Mouse (Mus musculus) effector memory CD4-positive, alpha-beta T cell, adult 5 months (primary cell): ENCODE measurements around the gene Olfr578. TPM values are rescaled to one million over a fixed set of nuclear protein-coding genes. Genes with fewer than 3 reads are reported as not detected.

ENCODE experiments used
- polyA plus RNA-seq: library from polyadenylated mRNA; unstranded; fragments of 100-300 nt; shearing (Covaris generic); gene quantifications from one replicate; pipeline ENCODE4 v1.2.1, GENCODE M21; 2017

Olfr578 gene
- polyA plus RNA-seq = not detected

GRCm38 (mm10) chr7:102989224-102989623, at the start of gene Olfr578:
Gene Olfr578, minus strand, starts transcription at chr7:102989324.

GRCm38 (mm10) chr7:103037724-103038123, 48.6 kb upstream of the Olfr578 start, which contains the start of gene Olfr582:
Gene Olfr582, plus strand, starts transcription at chr7:103038024.

GRCm38 (mm10) chr7:102975843-102976242, 13.3 kb downstream of the Olfr578 start, which contains the start of gene Olfr577:
Gene Olfr577, minus strand, starts transcription at chr7:102975943.

GRCm38 (mm10) chr7:102962360-102962759, 26.8 kb downstream of the Olfr578 start, which contains the start of gene Olfr576:
Gene Olfr576, plus strand, starts transcription at chr7:102962660.

GRCm38 (mm10) chr7:102958593-102958992, 30.5 kb downstream of the Olfr578 start, which contains the start of gene Olfr575:
Gene Olfr575, minus strand, starts transcription at chr7:102958775.

GRCm38 (mm10) chr7:102948167-102948566, 41.0 kb downstream of the Olfr578 start, which contains the start of gene Olfr574:
Gene Olfr574, plus strand, starts transcription at chr7:102948467.

GRCm38 (mm10) chr7:102942475-102942874, 46.6 kb downstream of the Olfr578 start, which contains the start of gene Olfr573-ps1:
Gene Olfr573-ps1, minus strand, starts transcription at chr7:102942575.

Other genes with a start within 250 kb of the Olfr578 start
- gene Olfr560, start 230.0 kb downstream of the Olfr578 start, polyA plus RNA-seq = not detected
- gene Olfr78, start 229.9 kb downstream of the Olfr578 start, polyA plus RNA-seq = not detected
- gene Olfr561, start 218.1 kb downstream of the Olfr578 start, polyA plus RNA-seq = not detected
- not detected for gene Olfr564, start 185.8 kb downstream of the Olfr578 start, polyA plus RNA-seq
- gene Olfr566, start 130.6 kb downstream of the Olfr578 start, polyA plus RNA-seq = not detected
- gene Olfr568, start 112.2 kb downstream of the Olfr578 start, polyA plus RNA-seq = not detected
- gene Olfr569, start 98.4 kb downstream of the Olfr578 start, polyA plus RNA-seq = not detected
- not detected for gene Olfr570, start 94.7 kb downstream of the Olfr578 start, polyA plus RNA-seq
- gene Olfr571, start 71.8 kb downstream of the Olfr578 start, polyA plus RNA-seq = not detected
- gene Olfr572, start 64.9 kb downstream of the Olfr578 start, polyA plus RNA-seq = not detected
- gene Olfr573-ps1, start 46.7 kb downstream of the Olfr578 start, polyA plus RNA-seq = not detected
- not detected for gene Olfr574, start 40.9 kb downstream of the Olfr578 start, polyA plus RNA-seq
- gene Olfr575, start 30.5 kb downstream of the Olfr578 start, polyA plus RNA-seq = not detected
- gene Olfr576, start 26.7 kb downstream of the Olfr578 start, polyA plus RNA-seq = not detected
- not detected for gene Olfr577, start 13.4 kb downstream of the Olfr578 start, polyA plus RNA-seq
- not detected for gene Olfr582, start 48.7 kb upstream of the Olfr578 start, polyA plus RNA-seq
- not detected for gene Olfr583, start 62.0 kb upstream of the Olfr578 start, polyA plus RNA-seq
- not detected for gene Olfr584, start 92.6 kb upstream of the Olfr578 start, polyA plus RNA-seq
- not detected for gene Olfr585, start 108.4 kb upstream of the Olfr578 start, polyA plus RNA-seq
- not detected for gene Olfr586, start 136.3 kb upstream of the Olfr578 start, polyA plus RNA-seq
- not detected for gene Olfr588-ps1, start 151.6 kb upstream of the Olfr578 start, polyA plus RNA-seq
- gene Olfr589, start 167.0 kb upstream of the Olfr578 start, polyA plus RNA-seq = not detected
- gene Olfr591, start 189.0 kb upstream of the Olfr578 start, polyA plus RNA-seq = 0.11 TPM
- gene Olfr592, start 195.5 kb upstream of the Olfr578 start, polyA plus RNA-seq = 0.06 TPM
- gene Olfr593, start 222.5 kb upstream of the Olfr578 start, polyA plus RNA-seq = not detected
- 0.12 TPM for gene Olfr594, start 227.7 kb upstream of the Olfr578 start, polyA plus RNA-seq